Mouse (Mus musculus): ENCODE data around the gene Vwa5b1. TPM values are rescaled to one million over a fixed set of nuclear protein-coding genes. Genes with fewer than 3 reads are reported as not detected.

Vwa5b1 gene
- polyA plus RNA-seq, 1 experiment from 2014 or later: 0.15 TPM

- Histone ChIP-seq H3K4me3 (replicated peaks) (no peak overlapping the region), H3K36me3 (no peaks in the 10 kb centered on the region), H3K27me3 (no peaks in the 10 kb centered on the region), H3K27ac (no peak overlapping the region), H3K4me1 (replicated peaks) (no peaks in the 10 kb centered on the region), H3K4me2 (no peak overlapping the region), H3K9ac (replicated peaks) (no peak overlapping the region), H3K9me3 (peaks cover 6% of the 10 kb centered on the region; the same call in 1 of the 2 replicates)
- WGBS: 81% methylated on average over 2 of the region's 2 CpGs
- no peak for ATAC-seq (ENCODE audit: insufficient number of reproducible peaks, insufficient read depth, low FRiP score, low TSS enrichment, low read depth)
Measured at GRCm38 (mm10) chr4:138531761-138532160, 103.9 kb downstream of the Vwa5b1 start.

- no peak overlapping the region for H3K9ac ChIP-seq (replicated peaks)
- no peaks in the 10 kb centered on the region for H3K4me1 ChIP-seq (replicated peaks)
- no peak overlapping the region for H3K4me2 ChIP-seq
- no peaks in the 10 kb centered on the region for H3K27me3 ChIP-seq
- H3K4me3 ChIP-seq (replicated peaks): no peak overlapping the region
- ATAC-seq (ENCODE audit: insufficient number of reproducible peaks, insufficient read depth, low FRiP score, low TSS enrichment, low read depth): no peak
- 92% methylated on average over 6 of the region's 6 CpGs for WGBS
- no peaks in the 10 kb centered on the region for H3K36me3 ChIP-seq
- no peak overlapping the region for H3K27ac ChIP-seq
- peaks cover 6% of the 10 kb centered on the region; the same call in 1 of the 2 replicates for H3K9me3 ChIP-seq
Measured at GRCm38 (mm10) chr4:138530011-138530410, 105.7 kb downstream of the Vwa5b1 start.

GRCm38 (mm10) chr4:138525684-138526083 is 110.0 kb downstream of the Vwa5b1 start:
- H3K4me3 ChIP-seq (replicated peaks): no peak overlapping the region
- no peak for ATAC-seq (ENCODE audit: insufficient number of reproducible peaks, insufficient read depth, low FRiP score, low TSS enrichment, low read depth)
- 80% methylated on average over 4 of the region's 4 CpGs for WGBS
- no peak overlapping the region for H3K9ac ChIP-seq (replicated peaks)
- no peak overlapping the region for H3K4me2 ChIP-seq
- 0 out of 2 replicates have a peak, but pooled peaks cover 3% of the 10 kb centered on the region for H3K4me1 ChIP-seq (replicated peaks)
- no peak overlapping the region for H3K27ac ChIP-seq
- H3K36me3 ChIP-seq: no peaks in the 10 kb centered on the region
- H3K27me3 ChIP-seq: peaks cover 13% of the 10 kb centered on the region
- H3K9me3 ChIP-seq: no peaks in the 10 kb centered on the region

- Histone ChIP-seq H3K9ac (replicated peaks) (no peak overlapping the region), H3K4me3 (replicated peaks) (no peak overlapping the region), H3K36me3 (no peaks in the 10 kb centered on the region), H3K27me3 (peaks cover 13% of the 10 kb centered on the region), H3K4me1 (replicated peaks) (0 out of 2 replicates have a peak, but pooled peaks cover 3% of the 10 kb centered on the region), H3K4me2 (no peak overlapping the region), H3K27ac (no peak overlapping the region), H3K9me3 (no peaks in the 10 kb centered on the region)
- no peak for ATAC-seq (ENCODE audit: insufficient number of reproducible peaks, insufficient read depth, low FRiP score, low TSS enrichment, low read depth)
- 75% methylated on average over 9 of the region's 9 CpGs for WGBS
Measured at GRCm38 (mm10) chr4:138524769-138525168, 110.9 kb downstream of the Vwa5b1 start.

GRCm38 (mm10) chr4:138523775-138524174 is 111.9 kb downstream of the Vwa5b1 start:
- 30% methylated on average over 7 of the region's 7 CpGs for WGBS
- Histone ChIP-seq H3K4me1 (replicated peaks) (0 out of 2 replicates have a peak, but pooled peaks cover 3% of the 10 kb centered on the region), H3K27me3 (peaks cover 14% of the 10 kb centered on the region), H3K4me2 (no peak overlapping the region), H3K36me3 (no peaks in the 10 kb centered on the region), H3K27ac (no peak overlapping the region), H3K9ac (replicated peaks) (no peak overlapping the region), H3K9me3 (no peaks in the 10 kb centered on the region), H3K4me3 (replicated peaks) (no peak overlapping the region)
- ATAC-seq (ENCODE audit: insufficient number of reproducible peaks, insufficient read depth, low FRiP score, low TSS enrichment, low read depth): no peak

GRCm38 (mm10) chr4:138522296-138522695 is 113.4 kb downstream of the Vwa5b1 start:
- 0 out of 2 replicates have a peak, but pooled peaks cover 3% of the 10 kb centered on the region for H3K4me1 ChIP-seq (replicated peaks)
- 14% methylated on average over 7 of the region's 7 CpGs for WGBS
- no peak overlapping the region for H3K27ac ChIP-seq
- no peak overlapping the region for H3K9ac ChIP-seq (replicated peaks)
- no peaks in the 10 kb centered on the region for H3K9me3 ChIP-seq
- H3K4me3 ChIP-seq (replicated peaks): no peak overlapping the region
- peaks cover 24% of the 10 kb centered on the region for H3K27me3 ChIP-seq
- ATAC-seq (ENCODE audit: insufficient number of reproducible peaks, insufficient read depth, low FRiP score, low TSS enrichment, low read depth): no peak
- no peaks in the 10 kb centered on the region for H3K36me3 ChIP-seq
- H3K4me2 ChIP-seq: no peak overlapping the region

- Histone ChIP-seq H3K9ac (replicated peaks) (no peak overlapping the region), H3K36me3 (no peaks in the 10 kb centered on the region), H3K9me3 (no peaks in the 10 kb centered on the region), H3K27me3 (peaks cover 32% of the 10 kb centered on the region), H3K4me2 (no peak overlapping the region), H3K4me3 (replicated peaks) (no peak overlapping the region), H3K4me1 (replicated peaks) (0 out of 2 replicates have a peak, but pooled peaks cover 2% of the 10 kb centered on the region), H3K27ac (no peak overlapping the region)
- WGBS: 48% methylated on average over 9 of the region's 9 CpGs
- no peak for ATAC-seq (ENCODE audit: insufficient number of reproducible peaks, insufficient read depth, low FRiP score, low TSS enrichment, low read depth)
Measured at GRCm38 (mm10) chr4:138517153-138517789, 118.4 kb downstream of the Vwa5b1 start.

DNA sequence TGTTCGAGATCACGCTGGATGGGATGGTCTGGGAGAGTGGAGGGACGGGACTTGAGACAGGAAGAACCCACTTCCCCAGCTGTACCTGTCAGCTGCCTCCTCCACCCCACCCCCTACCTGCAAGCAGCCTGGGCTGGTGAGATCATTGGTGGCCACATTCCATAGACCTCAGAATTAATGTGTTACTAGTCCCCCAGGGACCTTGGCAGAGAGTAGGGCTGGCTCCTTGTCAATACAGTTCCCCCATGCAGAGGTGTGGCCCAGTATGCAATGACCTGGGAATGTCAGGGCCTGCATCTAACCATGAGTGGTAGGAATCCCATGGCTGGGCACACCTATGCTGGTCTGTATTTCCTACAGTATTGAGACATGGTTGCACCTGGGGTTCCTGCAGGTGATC is 119.2 kb downstream of the Vwa5b1 start:
- no peaks in the 10 kb centered on the region for H3K4me1 ChIP-seq (replicated peaks)

More for the DNA sequence above, 119.2 kb downstream of the Vwa5b1 start:
- Histone ChIP-seq H3K27ac (no peak overlapping the region), H3K9me3 (no peaks in the 10 kb centered on the region), H3K27me3 (peaks cover 32% of the 10 kb centered on the region), H3K4me3 (replicated peaks) (no peak overlapping the region), H3K36me3 (no peaks in the 10 kb centered on the region), H3K4me2 (no peak overlapping the region), H3K9ac (replicated peaks) (no peak overlapping the region)
- WGBS: 66% methylated on average over 3 of the region's 3 CpGs
- ATAC-seq (ENCODE audit: insufficient number of reproducible peaks, insufficient read depth, low FRiP score, low TSS enrichment, low read depth): no peak

Other genes starting within 250 kb of the Vwa5b1 start
- not detected in 2 replicates for gene Fam43b, start 239.4 kb downstream of the Vwa5b1 start, polyA plus RNA-seq (2016; fragmentation: Nextera tagmentation; extraction: Ambion mirVana)
- 15.4 and 20.8 TPM in 2 replicates for gene Mul1, start 201.2 kb downstream of the Vwa5b1 start, polyA plus RNA-seq (2016; fragmentation: Nextera tagmentation; extraction: Ambion mirVana)
- gene Camk2n1, start 181.6 kb downstream of the Vwa5b1 start, polyA plus RNA-seq (2016; fragmentation: Nextera tagmentation; extraction: Ambion mirVana): 1.2 and 1.6 TPM in 2 replicates
- 0.38 and 0.92 TPM in 2 replicates for gene Pla2g2c, start 88.9 kb upstream of the Vwa5b1 start, polyA plus RNA-seq (2016; fragmentation: Nextera tagmentation; extraction: Ambion mirVana)
- gene Ubxn10, start 101.3 kb upstream of the Vwa5b1 start, polyA plus RNA-seq (2016; fragmentation: Nextera tagmentation; extraction: Ambion mirVana): 1.0 TPM in 2 replicates
- gene Pla2g2f, start 121.7 kb upstream of the Vwa5b1 start, polyA plus RNA-seq (2016; fragmentation: Nextera tagmentation; extraction: Ambion mirVana): 0.24 and 0.33 TPM in 2 replicates
- gene Pla2g2d, start 139.9 kb upstream of the Vwa5b1 start, polyA plus RNA-seq (2016; fragmentation: Nextera tagmentation; extraction: Ambion mirVana): not detected in 2 replicates
- not detected in 2 replicates for gene Pla2g5, start 227.6 kb upstream of the Vwa5b1 start, polyA plus RNA-seq (2016; fragmentation: Nextera tagmentation; extraction: Ambion mirVana)
- gene Gm13030, start 238.1 kb upstream of the Vwa5b1 start, polyA plus RNA-seq (2016; fragmentation: Nextera tagmentation; extraction: Ambion mirVana): not detected in 2 replicates
- not detected in 2 replicates for gene Pla2g2e, start 242.1 kb upstream of the Vwa5b1 start, polyA plus RNA-seq (2016; fragmentation: Nextera tagmentation; extraction: Ambion mirVana)

All from limb, embryonic 12.5 days (tissue).